Mouse (Mus musculus): ENCODE measurements at regions not wholly inside any gene's neighbourhood (a gene's known extent, or its start where the extent isn't known, plus 50 kb on each side); places are given as distances from the start of the nearest gene placed in this dataset.

DNA sequence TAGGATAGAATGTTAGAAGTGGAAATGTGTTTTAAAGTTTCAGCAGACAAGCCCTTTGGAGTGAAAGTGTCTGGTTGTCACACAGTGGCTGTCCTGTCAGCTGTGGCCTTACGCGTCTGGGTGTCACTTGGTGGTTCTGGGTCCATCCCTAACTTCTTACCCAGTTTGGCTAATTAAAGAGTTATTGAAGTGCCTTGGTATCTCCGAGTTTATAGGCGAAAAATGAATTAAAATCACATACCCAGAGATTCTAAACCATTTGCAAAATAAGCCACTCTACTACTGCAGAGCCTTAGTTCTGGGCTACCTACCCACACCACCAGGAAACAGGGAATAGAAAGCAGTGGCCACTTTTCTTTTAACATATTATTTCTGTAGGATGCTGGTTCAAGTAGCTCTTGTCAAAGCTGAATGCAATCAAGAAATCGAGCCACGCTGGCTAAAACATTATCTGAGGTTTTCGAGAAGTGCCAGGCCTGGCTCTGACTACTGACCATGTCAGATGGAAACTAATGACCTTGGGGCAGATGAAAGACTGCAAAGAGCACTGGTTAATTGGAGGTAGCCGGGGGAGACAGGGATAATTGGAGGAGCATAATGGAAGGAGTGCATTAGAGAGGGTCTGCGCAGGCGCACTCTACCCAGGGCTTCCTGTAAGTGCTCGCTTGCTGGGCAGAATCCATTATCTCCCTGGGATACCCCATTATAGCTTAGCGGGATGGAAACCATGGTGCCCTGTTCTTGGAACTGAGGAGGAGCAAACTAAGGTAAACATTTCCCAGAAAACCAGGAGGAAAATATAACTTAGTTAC is 96.8 kb upstream of the Rasgrp1 start:
- TF ChIP-seq CTCF (IDR thresholded peaks at IDR 0.05; ENCODE audit: extremely low read depth, insufficient read depth, low read length) (no peak), POLR2A (IDR thresholded peaks at IDR 0.05; ENCODE audit: extremely low read depth, insufficient read depth, low read length) (no peak)
